Mouse (Mus musculus): ENCODE results near the gene Fcer1g. TPM values are rescaled to one million over a fixed set of nuclear protein-coding genes. Genes with fewer than 3 reads are reported as not detected.

The Fcer1g gene
- total RNA-seq (2023): 1 to 10 TPM; 1.5 to 6.4 TPM

GRCm38 (mm10) chr1:171234126-171234525 is at the start of gene Fcer1g:
Gene Fcer1g (minus strand): TSS chr1:171234365.

GRCm38 (mm10) chr1:171280916-171281527 is 46.9 kb upstream of the Fcer1g start, which contains the start of gene Ppox:
Gene Ppox (minus strand): TSS chr1:171281186.

GRCm38 (mm10) chr1:171269848-171270572 is 35.8 kb upstream of the Fcer1g start, which contains the start of gene B4galt3:
Gene B4galt3 (plus strand): TSS chr1:171270328.

GRCm38 (mm10) chr1:171250680-171251593 is 16.8 kb upstream of the Fcer1g start, which contains the start of gene Ndufs2:
Gene Ndufs2 (minus strand): TSS chr1:171251388.

GRCm38 (mm10) chr1:171249913-171250600 is 15.9 kb upstream of the Fcer1g start, which contains the start of gene Adamts4:
Gene Adamts4 (plus strand): TSS chr1:171250421.

GRCm38 (mm10) chr1:171224857-171225256 is 9.3 kb downstream of the Fcer1g start, which contains the start of gene Apoa2:
Gene Apoa2 (plus strand): TSS chr1:171225054.

GRCm38 (mm10) chr1:171222238-171223155 is 11.7 kb downstream of the Fcer1g start, which contains the start of gene Tomm40l:
Gene Tomm40l (minus strand): TSS chr1:171222514.

GRCm38 (mm10) chr1:171213801-171214496 is 20.2 kb downstream of the Fcer1g start, which contains the start of gene Nr1i3:
Gene Nr1i3 (plus strand): TSS chr1:171213970.

GRCm38 (mm10) chr1:171195887-171196397 is 38.2 kb downstream of the Fcer1g start, which contains the start of gene Pcp4l1:
Gene Pcp4l1 (minus strand): TSS chr1:171196268.

Other genes with a start within 250 kb of the Fcer1g start
- 1 to 10 TPM in 1 of 2 experiments, not detected in 1; 1.2 TPM for gene Fcgr4, start 215.4 kb downstream of the Fcer1g start, total RNA-seq (2023)
- gene Fcgr3, start 169.4 kb downstream of the Fcer1g start, total RNA-seq (2023): 1 to 10 TPM in 1 of 2 experiments, under 1 TPM in 1; 0.44 to 3.6 TPM
- 1 to 10 TPM in 1 of 2 experiments, under 1 TPM in 1; 0.75 to 1.0 TPM for gene Cfap126, start 120.4 kb downstream of the Fcer1g start, total RNA-seq (2023)
- gene Sdhc, start 83.8 kb downstream of the Fcer1g start, total RNA-seq (2023): 100 to 1,000 TPM in 1 of 2 experiments, 10 to 100 TPM in 1; 81.8 to 104 TPM
- gene Mpz, start 83.7 kb downstream of the Fcer1g start, total RNA-seq (2023): not detected
- not detected for gene Pcp4l1, start 38.1 kb downstream of the Fcer1g start, total RNA-seq (2023)
- not detected for gene Nr1i3, start 20.4 kb downstream of the Fcer1g start, total RNA-seq (2023)
- gene Tomm40l, start 11.9 kb downstream of the Fcer1g start, total RNA-seq (2023): 10 to 100 TPM; 21.2 to 22.8 TPM
- not detected for gene Apoa2, start 9.3 kb downstream of the Fcer1g start, total RNA-seq (2023)
- gene Adamts4, start 16.1 kb upstream of the Fcer1g start, total RNA-seq (2023): not detected
- gene Ndufs2, start 17.0 kb upstream of the Fcer1g start, total RNA-seq (2023): 100 to 1,000 TPM; 131 to 140 TPM
- 100 to 1,000 TPM in 1 of 2 experiments, 10 to 100 TPM in 1; 96.6 to 105 TPM for gene B4galt3, start 36.0 kb upstream of the Fcer1g start, total RNA-seq (2023)
- 10 to 100 TPM; 62.8 to 71.7 TPM for gene Ppox, start 46.8 kb upstream of the Fcer1g start, total RNA-seq (2023)
- gene Usp21, start 53.6 kb upstream of the Fcer1g start, total RNA-seq (2023): 10 to 100 TPM; 59.3 to 66.9 TPM
- gene Ufc1, start 60.7 kb upstream of the Fcer1g start, total RNA-seq (2023): 10 to 100 TPM; 46.1 to 46.6 TPM
- 10 to 100 TPM; 40.6 to 43.6 TPM for gene Dedd, start 94.8 kb upstream of the Fcer1g start, total RNA-seq (2023)
- 10 to 100 TPM; 29.2 to 29.4 TPM for gene Nit1, start 111.3 kb upstream of the Fcer1g start, total RNA-seq (2023)
- gene Pfdn2, start 111.3 kb upstream of the Fcer1g start, total RNA-seq (2023): 10 to 100 TPM; 57.3 to 70.0 TPM
- gene Klhdc9, start 126.4 kb upstream of the Fcer1g start, total RNA-seq (2023): under 1 TPM in 1 of 2 experiments, not detected in 1; 0.70 TPM
- under 1 TPM in 1 of 2 experiments, not detected in 1; 0.32 TPM for gene Nectin4, start 135.7 kb upstream of the Fcer1g start, total RNA-seq (2023)
- gene Arhgap30, start 154.6 kb upstream of the Fcer1g start, total RNA-seq (2023): 100 to 1,000 TPM; 326 to 330 TPM
- 100 to 1,000 TPM; 190 to 199 TPM for gene Usf1, start 176.9 kb upstream of the Fcer1g start, total RNA-seq (2023)
- 10 to 100 TPM; 13.0 to 13.2 TPM for gene Tstd1, start 184.5 kb upstream of the Fcer1g start, total RNA-seq (2023)
- 1 to 10 TPM in 1 of 2 experiments, under 1 TPM in 1; 0.64 to 1.3 TPM for gene F11r, start 203.2 kb upstream of the Fcer1g start, total RNA-seq (2023)

All from B cell, adult 67 days (primary cell).